Mouse (Mus musculus): ENCODE data around the gene Aldh18a1. TPM values are rescaled to one million over a fixed set of nuclear protein-coding genes. Genes with fewer than 3 reads are reported as not detected.
A peak's percentile ranks its signal among the peaks of the same experiment; 100 is the strongest.

Gene Aldh18a1
- total RNA-seq, 1 experiment from 2014 or later: 10.8 TPM

DNA sequence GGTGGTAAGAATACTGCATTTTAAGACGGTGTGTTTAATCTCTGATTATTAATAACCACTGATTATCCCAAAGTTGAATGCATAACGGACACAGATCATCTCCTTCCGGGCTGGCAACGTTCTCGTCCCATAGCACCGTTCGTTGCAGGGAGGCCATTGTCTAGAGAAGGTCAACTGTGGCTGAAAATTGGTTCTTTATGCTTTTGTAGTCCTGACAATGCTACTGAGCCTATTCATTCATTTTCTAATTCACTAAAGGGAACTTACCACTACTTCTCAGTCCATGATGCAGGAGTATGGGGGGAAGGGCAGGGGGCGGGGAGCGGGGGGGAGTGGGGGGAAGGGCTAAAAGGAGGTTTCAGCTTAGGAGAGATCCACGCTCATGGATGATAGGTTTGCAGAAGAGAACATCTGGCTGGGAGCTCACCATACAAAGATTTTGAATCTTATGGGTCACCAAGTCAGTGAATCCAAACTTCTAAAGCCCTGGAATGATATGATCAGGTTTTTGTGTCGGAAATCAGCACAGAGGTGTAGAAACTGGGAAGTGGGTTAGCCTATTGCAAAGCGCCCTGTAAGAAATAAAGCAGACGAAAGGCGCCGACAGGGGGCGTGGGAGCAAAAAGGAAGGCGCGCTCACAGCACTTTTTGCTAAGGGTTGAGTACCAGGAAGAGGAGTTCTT is 725 bp upstream of the Aldh18a1 start:
- peak; percentile 75 for ATAC-seq (ENCODE audit: extremely low read depth, insufficient number of reproducible peaks, low FRiP score, poor library complexity, severe bottlenecking)

DNA sequence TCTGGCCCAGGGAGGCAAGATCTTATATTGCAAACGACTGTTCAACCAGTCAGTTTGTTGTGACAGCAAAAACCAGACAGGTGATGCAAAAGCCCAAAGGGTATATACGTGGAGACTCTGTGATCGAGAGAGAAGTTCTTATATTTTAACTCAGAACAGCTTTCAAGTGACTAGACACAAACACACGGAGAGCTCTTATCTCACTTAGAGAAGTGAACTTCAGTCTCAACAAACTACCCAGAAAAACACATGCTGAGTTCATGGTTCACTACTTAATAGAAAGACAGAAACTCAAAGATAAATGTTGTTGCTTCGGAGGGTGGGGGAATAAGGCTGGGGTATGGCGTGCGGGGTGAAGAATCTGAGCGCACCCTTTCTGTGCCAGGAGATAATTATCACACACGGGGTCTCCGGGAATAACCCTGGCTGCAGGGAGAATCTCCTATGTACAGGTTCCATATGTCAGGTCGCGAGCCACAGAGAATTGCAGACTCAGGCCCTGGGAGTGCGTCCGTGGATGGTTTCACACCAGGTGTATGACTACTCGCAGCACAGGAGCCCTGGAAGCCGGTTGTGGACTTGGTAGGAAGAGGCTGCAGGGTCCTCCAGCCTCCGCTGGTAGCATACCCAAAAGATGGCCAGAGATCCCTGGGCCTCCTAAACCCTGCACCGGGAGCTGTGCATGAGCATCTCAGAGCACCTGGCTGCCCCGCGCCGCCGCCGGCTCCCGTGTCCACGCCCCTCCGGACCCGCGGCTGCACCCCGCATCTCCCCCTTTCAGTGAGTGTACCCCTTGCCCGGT is 571 bp downstream of the Aldh18a1 start:
- no peak for ATAC-seq (ENCODE audit: extremely low read depth, insufficient number of reproducible peaks, low FRiP score, poor library complexity, severe bottlenecking)

- no peak for ATAC-seq (ENCODE audit: extremely low read depth, insufficient number of reproducible peaks, low FRiP score, poor library complexity, severe bottlenecking)
Measured at GRCm38 (mm10) chr19:40586908-40587307, 1.4 kb downstream of the Aldh18a1 start.

DNA sequence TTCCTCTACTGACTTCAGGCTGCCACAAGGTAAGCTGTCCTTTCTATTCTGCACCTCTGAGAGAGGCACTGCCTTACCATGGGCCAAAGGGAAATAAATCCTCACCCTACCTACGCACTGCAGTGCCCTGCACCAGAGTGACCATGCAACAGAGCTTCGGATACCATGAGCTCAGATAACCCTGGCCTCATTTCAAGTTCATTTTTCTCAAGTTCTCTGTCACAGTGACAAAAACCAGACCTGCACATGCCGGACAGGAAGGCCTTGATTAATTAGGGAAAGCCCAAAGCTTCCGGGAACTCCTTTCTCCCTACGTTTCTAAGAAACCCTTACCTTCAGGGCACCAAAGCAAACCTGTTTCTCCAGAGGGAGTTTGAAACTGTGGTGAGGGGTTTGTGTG is 6.6 kb downstream of the Aldh18a1 start:
- no peak for ATAC-seq (ENCODE audit: extremely low read depth, insufficient number of reproducible peaks, low FRiP score, poor library complexity, severe bottlenecking)

GRCm38 (mm10) chr19:40580902-40581301 is 7.4 kb downstream of the Aldh18a1 start:
- ATAC-seq (ENCODE audit: extremely low read depth, insufficient number of reproducible peaks, low FRiP score, poor library complexity, severe bottlenecking): no peak

DNA sequence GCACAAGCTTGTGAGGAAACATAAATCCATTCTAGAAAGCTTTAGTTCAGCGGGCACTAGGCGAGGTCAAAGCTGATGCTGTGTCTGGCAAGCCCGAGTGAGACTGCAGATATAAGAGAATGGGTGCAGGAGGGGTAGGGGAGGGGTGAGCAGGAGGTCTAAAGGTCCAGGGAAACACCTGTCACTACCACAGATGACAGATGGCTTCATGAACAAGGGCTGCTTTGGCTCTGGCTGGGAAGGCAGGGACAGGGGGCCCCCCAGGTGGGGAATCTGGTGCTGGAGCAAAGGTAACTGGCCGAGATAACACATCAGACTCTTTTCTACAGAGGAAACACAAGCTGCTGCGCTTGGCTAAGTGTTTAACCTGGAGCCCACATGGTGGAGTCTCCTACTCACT is 12.8 kb downstream of the Aldh18a1 start:
- ATAC-seq (ENCODE audit: extremely low read depth, insufficient number of reproducible peaks, low FRiP score, poor library complexity, severe bottlenecking): no peak

GRCm38 (mm10) chr19:40570726-40571125 is 17.5 kb downstream of the Aldh18a1 start:
- no peak for ATAC-seq (ENCODE audit: extremely low read depth, insufficient number of reproducible peaks, low FRiP score, poor library complexity, severe bottlenecking)

GRCm38 (mm10) chr19:40567616-40568015 is 20.6 kb downstream of the Aldh18a1 start:
- no peak for ATAC-seq (ENCODE audit: extremely low read depth, insufficient number of reproducible peaks, low FRiP score, poor library complexity, severe bottlenecking)

GRCm38 (mm10) chr19:40563880-40564645 is 24.2 kb downstream of the Aldh18a1 start:
- no peak for ATAC-seq (ENCODE audit: extremely low read depth, insufficient number of reproducible peaks, low FRiP score, poor library complexity, severe bottlenecking)

- peak; percentile 60; the same call in 1 of the 2 replicates for ATAC-seq (ENCODE audit: extremely low read depth, insufficient number of reproducible peaks, low FRiP score, poor library complexity, severe bottlenecking)
Measured at GRCm38 (mm10) chr19:40561521-40561920, 26.7 kb downstream of the Aldh18a1 start.

DNA sequence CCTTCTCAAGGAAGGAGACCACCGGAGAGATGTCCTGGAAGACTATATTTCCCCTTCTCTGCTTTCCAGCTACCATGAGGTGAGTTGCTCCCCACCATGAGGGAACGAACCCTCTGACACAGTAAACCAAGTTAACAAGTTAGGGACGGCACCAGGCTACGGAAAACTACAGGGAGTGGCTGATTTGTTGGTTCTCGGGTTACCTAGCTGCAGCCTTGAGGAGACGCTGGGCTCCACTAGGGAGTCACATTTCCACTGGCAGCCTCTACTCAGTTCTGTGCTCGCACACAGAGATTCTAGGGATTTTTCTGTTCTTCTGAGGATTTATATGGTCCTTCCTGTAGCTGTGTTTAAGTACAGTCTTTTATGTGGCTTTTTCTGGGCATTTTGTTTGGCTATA is 32.2 kb downstream of the Aldh18a1 start:
- no peak for ATAC-seq (ENCODE audit: extremely low read depth, insufficient number of reproducible peaks, low FRiP score, poor library complexity, severe bottlenecking)

DNA sequence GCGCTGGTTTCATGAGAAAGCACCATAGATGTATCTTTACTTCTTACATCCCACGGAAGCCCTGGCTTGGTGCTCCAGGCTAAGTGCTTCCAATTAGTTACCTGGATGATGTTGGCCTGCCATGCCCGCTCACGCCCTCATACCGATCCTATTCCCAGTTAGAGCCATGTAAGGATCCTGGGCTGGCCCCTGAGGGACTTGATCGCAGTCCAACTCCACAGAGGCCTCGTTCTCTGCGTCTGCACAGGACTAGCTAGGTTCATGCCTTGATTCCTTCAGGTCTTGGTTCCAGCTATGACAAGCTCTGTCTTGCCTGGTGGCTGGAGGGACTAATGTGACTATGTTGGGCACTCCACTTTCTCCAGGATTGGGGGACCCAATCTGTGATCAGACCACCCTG is 33.1 kb downstream of the Aldh18a1 start:
- no peak for ATAC-seq (ENCODE audit: extremely low read depth, insufficient number of reproducible peaks, low FRiP score, poor library complexity, severe bottlenecking)

- ATAC-seq (ENCODE audit: extremely low read depth, insufficient number of reproducible peaks, low FRiP score, poor library complexity, severe bottlenecking): no peak
Measured at GRCm38 (mm10) chr19:40554343-40554742, 33.9 kb downstream of the Aldh18a1 start.

GRCm38 (mm10) chr19:40553849-40554248 is 34.4 kb downstream of the Aldh18a1 start:
- ATAC-seq (ENCODE audit: extremely low read depth, insufficient number of reproducible peaks, low FRiP score, poor library complexity, severe bottlenecking): no peak

DNA sequence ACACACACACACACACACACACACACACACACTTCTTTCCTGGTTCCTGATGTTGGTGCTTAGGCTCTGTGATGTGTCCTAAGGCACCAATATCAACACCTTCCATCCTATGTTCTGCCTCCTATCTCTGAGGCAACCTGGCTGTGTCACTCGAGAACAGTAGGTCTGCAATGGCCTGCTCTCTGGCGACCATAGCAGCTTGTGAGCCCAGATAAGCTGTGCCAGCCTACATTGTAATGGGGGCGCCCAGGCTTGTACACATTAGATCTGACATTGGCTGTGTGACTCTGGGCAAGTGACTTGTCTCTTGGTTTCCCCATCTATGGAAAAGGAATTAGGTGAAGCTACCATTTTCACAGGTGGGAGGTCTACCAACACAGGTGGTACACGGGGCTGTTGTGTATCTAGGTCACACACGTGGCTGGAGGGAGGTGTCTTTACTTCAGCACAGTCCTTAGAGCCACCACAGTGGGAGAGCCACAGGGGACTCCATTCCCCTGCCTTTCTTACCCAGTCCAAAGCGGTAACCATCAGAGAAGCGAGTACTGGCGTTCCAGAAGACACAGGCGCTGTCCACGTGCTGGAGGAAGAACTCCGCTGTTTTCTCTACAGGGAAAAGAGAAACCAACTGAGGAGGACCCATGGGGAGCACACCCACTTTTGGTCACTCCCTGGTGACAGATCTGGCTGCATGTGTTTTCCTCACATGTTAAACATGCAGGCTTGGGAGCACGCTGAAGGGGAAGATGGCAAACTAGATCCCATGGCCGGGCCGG is 35.1 kb downstream of the Aldh18a1 start:
- no peak for ATAC-seq (ENCODE audit: extremely low read depth, insufficient number of reproducible peaks, low FRiP score, poor library complexity, severe bottlenecking)

DNA sequence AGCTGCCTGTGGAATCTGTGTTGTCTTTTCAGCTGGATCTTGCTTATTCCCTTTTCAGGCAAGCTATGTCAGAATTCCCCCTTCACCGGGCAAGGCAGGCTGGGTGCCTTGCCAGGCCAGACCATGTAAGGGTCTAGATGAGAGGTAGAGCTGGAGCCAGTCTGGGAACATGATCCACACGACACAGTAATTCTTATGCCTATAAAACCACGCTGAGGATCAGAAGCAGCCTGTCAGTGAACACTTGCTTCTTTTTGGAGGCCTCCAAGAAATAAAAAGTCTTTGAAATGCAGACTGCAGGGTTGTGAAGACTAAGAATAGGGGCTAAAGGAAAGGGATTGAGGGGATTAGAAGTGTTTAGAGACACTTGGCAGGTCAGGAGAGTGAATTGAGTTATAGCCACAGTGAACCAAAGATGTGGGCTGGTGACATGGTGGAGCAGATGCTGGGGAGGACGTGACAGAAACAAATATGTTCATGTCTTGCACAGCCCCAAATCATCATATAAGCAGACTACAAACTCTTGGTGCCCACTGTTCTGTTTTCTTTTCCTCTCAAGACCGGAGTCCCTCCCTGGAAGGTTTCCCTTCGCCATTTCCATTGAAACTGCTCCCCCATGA is 38.6 kb downstream of the Aldh18a1 start:
- ATAC-seq (ENCODE audit: extremely low read depth, insufficient number of reproducible peaks, low FRiP score, poor library complexity, severe bottlenecking): no peak

- no peak for ATAC-seq (ENCODE audit: extremely low read depth, insufficient number of reproducible peaks, low FRiP score, poor library complexity, severe bottlenecking)
Measured at GRCm38 (mm10) chr19:40548796-40549515, 39.3 kb downstream of the Aldh18a1 start.

- ATAC-seq (ENCODE audit: extremely low read depth, insufficient number of reproducible peaks, low FRiP score, poor library complexity, severe bottlenecking): no peak
Measured at GRCm38 (mm10) chr19:40548386-40548785, 39.9 kb downstream of the Aldh18a1 start.
